Mouse (Mus musculus): ENCODE results near the gene Acsl3.

DNA sequence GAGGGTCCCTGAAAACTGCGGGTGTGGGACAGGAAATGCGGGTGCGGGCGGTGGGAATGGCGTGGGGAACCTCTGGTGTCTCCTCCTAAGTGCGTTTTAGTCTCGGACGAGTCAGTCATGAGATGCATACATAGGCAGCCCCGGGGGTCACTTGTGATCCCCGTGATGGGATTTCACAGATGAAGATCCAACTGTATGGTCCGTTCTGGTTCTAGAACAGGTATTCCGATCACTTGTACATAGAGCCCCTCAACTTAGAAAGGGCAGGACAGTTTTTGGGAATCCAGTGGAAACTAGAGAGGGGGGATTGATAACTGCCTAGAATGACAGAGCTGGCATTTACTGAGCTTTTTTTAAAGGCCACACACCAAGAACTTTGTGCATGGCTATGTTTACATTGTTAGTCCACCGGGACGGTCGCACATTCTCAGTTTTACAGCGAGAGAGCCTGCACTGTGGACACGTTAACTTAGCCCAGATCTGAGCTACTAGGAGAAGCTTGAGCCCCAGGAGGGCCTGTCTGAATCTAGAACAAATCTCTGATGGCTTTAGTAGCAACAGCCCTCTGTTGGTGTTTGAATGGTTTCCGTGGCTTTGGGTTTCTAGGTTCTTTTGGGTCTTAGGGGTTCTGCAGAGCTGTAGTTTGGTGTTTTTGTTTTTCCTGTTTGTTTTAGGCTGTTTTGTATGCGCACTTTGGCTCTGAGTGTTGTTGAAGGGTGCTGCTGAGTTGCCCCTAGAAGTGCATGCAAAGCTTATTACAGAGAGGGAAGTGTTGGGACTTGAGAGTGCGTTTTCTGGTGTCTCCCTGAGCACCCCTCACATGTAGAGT is 1.0 kb downstream of the Acsl3 start:
- TF ChIP-seq CTCF (IDR thresholded peaks at IDR 0.05) (no peak), EP300 (IDR thresholded peaks at IDR 0.05) (no peak)

Data from lung, postnatal 0 days (tissue).